Comparison of ENCODE assay signal across 26 mouse cellular contexts in the genomic region with DNA sequence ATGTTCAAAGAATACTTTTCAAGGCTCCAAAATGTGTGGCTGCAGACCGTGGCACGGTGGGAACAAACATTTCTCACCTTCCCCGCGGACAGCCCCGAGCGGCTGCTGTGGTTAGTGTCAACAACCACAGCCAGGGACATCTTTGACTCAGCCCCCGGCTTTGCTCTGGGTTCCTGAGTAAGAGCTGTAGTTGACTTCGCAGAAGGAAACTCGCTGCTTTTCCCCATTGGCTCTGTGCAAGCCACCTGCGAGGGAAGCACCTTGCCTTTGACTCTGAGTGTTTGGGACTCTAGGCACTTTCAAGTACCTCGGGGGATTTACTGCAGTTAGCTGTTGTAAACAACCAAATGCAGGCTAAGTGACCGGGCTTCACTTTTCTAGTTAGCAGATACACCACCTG. TPM values are rescaled to one million over a fixed set of nuclear protein-coding genes. Genes with fewer than 3 reads are reported as not detected.
DNase-seq lines count a peak whose midpoint lies in the region; ATAC-seq and TF ChIP-seq lines count a peak whose summit lies in the region.
"Had no signal": no experiment of that assay in that cellular context is flagged by ENCODE, and none has a peak within 500 bp of the region (broad histone marks: within the 10 kb centered on the region; RNA-seq: fewer than 3 reads in every experiment).

No protein-coding gene starts in this region.

- H3K36me3 ChIP-seq in CH12.LX (replicated peaks in 1 of 2; ENCODE audit: control insufficient read depth in 1 of 2, insufficient read depth in 1 of 2, low read length in 1 of 2): no peaks in the 10 kb centered on the region
- no peaks in the 10 kb centered on the region for H3K36me3 ChIP-seq in hindbrain, embryonic 13.5 days
- H3K36me3 ChIP-seq: embryonic facial prominence, embryonic 13.5 days; kidney, embryonic 15.5 days; midbrain, embryonic 13.5 days had no signal

- H3K79me2 ChIP-seq in CH12.LX (replicated peaks; ENCODE audit: control insufficient read depth, extremely low read depth, insufficient read depth, poor library complexity, severe bottlenecking): no peaks in the 10 kb centered on the region

- peak; percentile 94 for ATAC-seq in inflammation-experienced regulatory T-cells, adult 6 months
- ATAC-seq in hindbrain, embryonic 13.5 days (ENCODE audit: low FRiP score): no peak
- ATAC-seq: forebrain, postnatal 0 days; liver, postnatal 0 days; midbrain, embryonic 13.5 days had no signal

- 0 out of 2 replicates have a peak overlapping the region, but pooled peaks have one; percentile 90 for H3K9ac ChIP-seq in CH12.LX (ENCODE audit: insufficient read depth, low read depth)
- H3K9ac ChIP-seq in hindbrain, embryonic 13.5 days: no peak overlapping the region
- H3K9ac ChIP-seq: embryonic facial prominence, embryonic 13.5 days; forebrain, postnatal 0 days; kidney, embryonic 15.5 days; liver, postnatal 0 days; midbrain, embryonic 13.5 days had no signal

- H3K9me3 ChIP-seq in CH12.LX (replicated peaks; ENCODE audit: low read length): peaks cover 5% of the 10 kb centered on the region
- no peaks in the 10 kb centered on the region for H3K9me3 ChIP-seq in hindbrain, embryonic 13.5 days
- H3K9me3 ChIP-seq: embryonic facial prominence, embryonic 13.5 days; kidney, embryonic 15.5 days; midbrain, embryonic 13.5 days had no signal

- dilution Hi-C loops in CH12.LX (cut with MboI; ENCODE audit: extremely low pct_ligation_motif_present, extremely low pct_unique_long_range_greater_than_20kb, low sequenced_read_pairs): no loop called here

- H3K27ac ChIP-seq in CH12.LX (ENCODE audit: insufficient read depth, low read depth): peak overlapping the region; percentile 91
- no peak overlapping the region for H3K27ac ChIP-seq in hindbrain, embryonic 13.5 days
- H3K27ac ChIP-seq: embryonic facial prominence, embryonic 13.5 days; kidney, embryonic 15.5 days; midbrain, embryonic 13.5 days had no signal

- no peak for TF ChIP-seq CTCF in CH12.LX (conservative IDR thresholded peaks at IDR 0.05 in 1 of 2, IDR thresholded peaks at IDR 0.05 in 1 of 2; ENCODE audit: low read depth in 2 of 2, low read length in 2 of 2)

- H3K4me3 ChIP-seq in CH12.LX (replicated peaks in 1 of 3; ENCODE audit: low read depth in 2 of 3, low read length in 2 of 3, poor library complexity in 1 of 3): peak overlapping the region; percentile 12 to 46 (median 44)
- H3K4me3 ChIP-seq in hindbrain, embryonic 13.5 days: no peak overlapping the region
- H3K4me3 ChIP-seq: embryonic facial prominence, embryonic 13.5 days; kidney, embryonic 15.5 days; midbrain, embryonic 13.5 days; myocyte had no signal

- peak; percentile 36; the same call in 1 of the 2 replicates for TF ChIP-seq POLR2A in CH12.LX (IDR thresholded peaks at IDR 0.05; ENCODE audit: low read depth, low read length)

- TF ChIP-seq RAD21 in CH12.LX (IDR thresholded peaks at IDR 0.05; ENCODE audit: low read depth, low read length): no peak

- H3K4me2 ChIP-seq in CH12.LX (ENCODE audit: insufficient read depth, low read depth, poor library complexity, severe bottlenecking): peak overlapping the region; percentile 97
- H3K4me2 ChIP-seq in hindbrain, embryonic 13.5 days: no peak overlapping the region
- H3K4me2 ChIP-seq: embryonic facial prominence, embryonic 13.5 days; kidney, embryonic 15.5 days; midbrain, embryonic 13.5 days had no signal

- peak; percentile 6 for DNase-seq in ovary, adult 18-20 months (ENCODE audit: low spot score)
- DNase-seq in ovary, postnatal 14 days (ENCODE audit: low spot score): no peak
- DNase-seq in CH12.LX (ENCODE audit: extremely low read depth): peak; percentile 96
- DNase-seq in thymus, postnatal 14 days: peak; percentile 18
- no peak for DNase-seq in adrenal gland, adult (ENCODE audit: inconsistent age in 2 of 2, low spot score in 1 of 2)
- no peak for DNase-seq in cerebellum, postnatal 4 days (ENCODE audit: low spot score in 2 of 2)
- DNase-seq: adrenal gland, postnatal 14 days; cerebellum, adult 18-20 months; forebrain, postnatal 0 days; gastrocnemius, postnatal 10 days; heart, postnatal 36 days; layer of hippocampus, postnatal 36 days; liver; liver, postnatal 0 days; lung, postnatal 36 days had no signal

- TF ChIP-seq EP300 in CH12.LX (IDR thresholded peaks at IDR 0.05; ENCODE audit: low read length): peak; percentile 99

- 71% methylated on average over 12 of the region's 12 CpGs for WGBS in hindbrain, embryonic 13.5 days

- in situ Hi-C loops in CH12.LX (cut with MboI; ENCODE audit: low pct_ligation_motif_present, low pct_unique_long_range_greater_than_20kb, low sequenced_read_pairs): no loop called here

- peaks cover 3 to 48% of the 10 kb centered on the region in 2 experiments for H3K4me1 ChIP-seq in CH12.LX (ENCODE audit: control insufficient read depth in 1 of 2, insufficient read depth in 2 of 2)
- no peaks in the 10 kb centered on the region for H3K4me1 ChIP-seq in hindbrain, embryonic 13.5 days (replicated peaks)
- H3K4me1 ChIP-seq: embryonic facial prominence, embryonic 13.5 days; midbrain, embryonic 13.5 days had no signal

- peaks cover 4% of the 10 kb centered on the region for H3K27me3 ChIP-seq in CH12.LX (replicated peaks)
- no peaks in the 10 kb centered on the region for H3K27me3 ChIP-seq in hindbrain, embryonic 13.5 days
- H3K27me3 ChIP-seq: embryonic facial prominence, embryonic 13.5 days; kidney, embryonic 15.5 days; midbrain, embryonic 13.5 days had no signal

TF ChIP-seq in CH12.LX, 34 proteins besides CTCF, POLR2A, EP300 and RAD21:
- TF ChIP-seq USF2 (conservative IDR thresholded peaks at IDR 0.05; ENCODE audit: low read depth, low read length): no peak
- TF ChIP-seq UBTF (IDR thresholded peaks at IDR 0.05; ENCODE audit: low read depth, low read length): no peak
- TF ChIP-seq MAZ (IDR thresholded peaks at IDR 0.05; ENCODE audit: low read depth, low read length): 0 out of 2 replicates have a peak, but pooled peaks have one; percentile 72
- TF ChIP-seq MAFK (IDR thresholded peaks at IDR 0.05; ENCODE audit: insufficient replicate concordance, low read length): peak; percentile 93
- TF ChIP-seq POLR2AphosphoS2 (IDR thresholded peaks at IDR 0.05; ENCODE audit: low read depth, low read length): no peak
- TF ChIP-seq JUN (IDR thresholded peaks at IDR 0.05; ENCODE audit: insufficient read depth, low read depth, low read length): peak; percentile 93
- TF ChIP-seq ZNF384 (IDR thresholded peaks at IDR 0.05; ENCODE audit: low read depth, low read length): peak; percentile 57; the same call in 1 of the 2 replicates
- TF ChIP-seq ELF1 (IDR thresholded peaks at IDR 0.05; ENCODE audit: low read depth, low read length): peak; percentile 33; the same call in 1 of the 2 replicates
- peak; percentile 91 for TF ChIP-seq ETS1 (conservative IDR thresholded peaks at IDR 0.05; ENCODE audit: low read depth, low read length)
- TF ChIP-seq BHLHE40 (IDR thresholded peaks at IDR 0.05; ENCODE audit: low read depth, low read length): peak; percentile 94
- peak; percentile 92 for TF ChIP-seq JUND (conservative IDR thresholded peaks at IDR 0.05; ENCODE audit: low read depth, low read length)
- peak; percentile 99 for TF ChIP-seq RCOR1 (conservative IDR thresholded peaks at IDR 0.05; ENCODE audit: low read depth, low read length)
- TF ChIP-seq MYC (IDR thresholded peaks at IDR 0.05; ENCODE audit: low read depth, low read length): 0 out of 2 replicates have a peak, but pooled peaks have one; percentile 44
- TF ChIP-seq TCF12 (IDR thresholded peaks at IDR 0.05; ENCODE audit: low read depth, low read length): peak; percentile 100
- TF ChIP-seq IRF4 (IDR thresholded peaks at IDR 0.05; ENCODE audit: low read depth, low read length): peak; percentile 99
- peak; percentile 96 for TF ChIP-seq MEF2A (IDR thresholded peaks at IDR 0.05; ENCODE audit: borderline replicate concordance, low read depth, low read length)
- TF ChIP-seq KAT2A (IDR thresholded peaks at IDR 0.05; ENCODE audit: insufficient replicate concordance, low read length): no peak
- TF ChIP-seq MAX (IDR thresholded peaks at IDR 0.05; ENCODE audit: low read length): peak; percentile 56; the same call in 1 of the 2 replicates
- TF ChIP-seq ZMIZ1 (IDR thresholded peaks at IDR 0.05; ENCODE audit: low read depth, low read length): peak; percentile 65; the same call in 1 of the 2 replicates
- peak; percentile 66 for TF ChIP-seq SIN3A (IDR thresholded peaks at IDR 0.05; ENCODE audit: low read length)
- TF ChIP-seq CHD2 (IDR thresholded peaks at IDR 0.05; ENCODE audit: low read length): peak; percentile 89
TF ChIP-seq in CH12.LX: peak in this region for 17.

RNA-seq across cellular contexts. Expression of a gene that starts 22.0 kb away (rescaled TPM):
- total RNA-seq in CH12.LX (2012; rRNA removed) (0.13 and 0.42 TPM in 2 replicates), CH12.LX (2014; rRNA removed) (0.15 TPM in 1 of 2 replicates, not detected in the other)
- polyA plus RNA-seq in CH12.LX (2012; ENCODE audit: insufficient read length, low read depth): 0.16 TPM in 1 of 2 replicates, not detected in the other
- polyA plus RNA-seq in inflammation-experienced regulatory T-cells, adult 6 months (2017; shearing (Covaris generic)): not detected
- polyA plus RNA-seq in hindbrain, embryonic 13.5 days (2015; fragmentation: Nextera tagmentation; extraction: Ambion mirVana): 1.7 and 1.9 TPM in 2 replicates
- total RNA-seq: layer of hippocampus, postnatal 36 days; left cerebral cortex, postnatal 36 days; MEL had no signal

RNA-seq across cellular contexts. Expression of a gene that starts 26.0 kb away (rescaled TPM):
- total RNA-seq in CH12.LX (2012; rRNA removed) (5.4 and 6.4 TPM in 2 replicates), CH12.LX (2014; rRNA removed) (41.1 TPM in 2 replicates)
- 33.3 and 36.6 TPM in 2 replicates for polyA plus RNA-seq in CH12.LX (2012; ENCODE audit: insufficient read length, low read depth)
- 1 to 10 TPM in 2 of 3 experiments, under 1 TPM in 1; 0.39 to 3.3 (median 1.2) TPM for polyA plus RNA-seq in inflammation-experienced regulatory T-cells, adult 6 months (2017; shearing (Covaris generic))
- 0.71 and 1.1 TPM in 2 replicates for polyA plus RNA-seq in hindbrain, embryonic 13.5 days (2015; fragmentation: Nextera tagmentation; extraction: Ambion mirVana)
- total RNA-seq: adrenal gland, postnatal 14 days; gastrocnemius, postnatal 10 days; heart, postnatal 36 days; layer of hippocampus, postnatal 36 days; left cerebral cortex, postnatal 36 days; MEL had no signal
- polyA plus RNA-seq: C2C12; kidney, embryonic 15.5 days; liver, postnatal 0 days; myocyte; testis, adult 2 months had no signal

RNA-seq across cellular contexts. Expression of a gene that starts 29.0 kb away (rescaled TPM):
- total RNA-seq in CH12.LX (2012; rRNA removed) (not detected in 2 replicates), CH12.LX (2014; rRNA removed) (not detected in 2 replicates)
- not detected in 2 replicates for polyA plus RNA-seq in CH12.LX (2012; ENCODE audit: insufficient read length, low read depth)
- polyA plus RNA-seq in inflammation-experienced regulatory T-cells, adult 6 months (2017; shearing (Covaris generic)): under 1 TPM in 1 of 3 experiments, not detected in 2; 0.09 TPM
- polyA plus RNA-seq in hindbrain, embryonic 13.5 days (2015; fragmentation: Nextera tagmentation; extraction: Ambion mirVana): 102 and 103 TPM in 2 replicates
- polyA plus RNA-seq: C2C12; liver, postnatal 0 days; myocyte; spleen, adult 2 months had no signal

Comparison
In these comparisons a context has a peak if more than half of its experiments do, and no peak if none do; other contexts are left out.
1. DNase-seq: peak in ovary, adult 18-20 months (single experiment), CH12.LX (single experiment) and thymus, postnatal 14 days (single experiment); none in ovary, postnatal 14 days (single experiment), adrenal gland, adult (0 of 2) and cerebellum, postnatal 4 days (0 of 2).
2. RNA of a gene that starts 29.0 kb away (polyA plus RNA-seq): 102 to 103 TPM in hindbrain, embryonic 13.5 days; not detected in CH12.LX and 0.09 TPM in inflammation-experienced regulatory T-cells, adult 6 months; every median in the first group is over 10 times any median in the second.